Mouse (Mus musculus): ENCODE measurements around the gene Chmp2b.

GRCm38 (mm10) chr16:65529589-65529988 is 32.9 kb downstream of the Chmp2b start:
- TF ChIP-seq CTCF (IDR thresholded peaks at IDR 0.05; ENCODE audit: extremely low read depth, insufficient read depth, low read length), result no peak
- TF ChIP-seq POLR2A (IDR thresholded peaks at IDR 0.05; ENCODE audit: extremely low read depth, insufficient read depth, low read length), result no peak
